In the genomic region with DNA sequence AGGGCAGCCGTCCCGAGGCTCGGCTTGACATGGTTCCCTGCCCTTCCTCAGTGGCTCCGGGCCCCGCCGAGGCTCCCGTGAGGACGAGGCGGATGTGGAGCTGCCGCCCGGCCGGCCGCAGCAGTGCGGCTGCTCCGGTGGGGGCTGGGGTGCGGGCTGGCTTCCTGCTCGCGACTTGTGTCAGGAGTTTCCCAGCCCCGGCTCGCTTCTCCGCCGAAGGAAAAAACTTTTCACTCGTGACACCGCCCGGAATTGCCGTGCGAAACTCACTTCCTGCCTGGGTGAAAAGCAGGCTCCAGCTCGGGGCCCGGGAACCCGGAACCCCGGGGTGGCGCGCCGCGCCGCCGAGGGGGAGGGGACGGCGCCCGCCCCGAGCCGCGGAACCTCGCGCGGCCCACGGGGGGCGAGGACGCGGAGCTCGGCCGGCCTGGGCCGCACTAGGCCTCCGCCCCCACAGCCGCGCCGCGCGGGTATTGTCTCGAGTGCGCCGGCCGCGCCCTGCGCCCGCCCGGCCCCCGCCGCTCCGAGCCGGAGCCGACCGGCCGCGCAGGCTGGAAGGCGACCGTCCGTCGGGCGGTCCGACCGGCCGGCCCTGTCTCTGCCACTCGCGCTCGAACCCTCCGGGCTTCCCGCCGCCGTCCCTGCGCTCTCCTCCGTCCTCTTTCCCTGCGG, we compare ENCODE assay signal across 8 mouse cellular contexts. TPM values are rescaled to one million over a fixed set of nuclear protein-coding genes. Genes with fewer than 3 reads are reported as not detected.
DNase-seq lines count a peak whose midpoint lies in the region; ATAC-seq and TF ChIP-seq lines count a peak whose summit lies in the region.

Gene Erbin, minus strand, starts transcription at position 254 of the 672 bp plus-strand sequence.

- ATAC-seq in erythroblast, adult 5-6 weeks (replicated peaks; ENCODE audit: low FRiP score, poor library complexity, severe bottlenecking) = peak; percentile 60
- ATAC-seq in kidney, embryonic 15.5 days (replicated peaks; ENCODE audit: low FRiP score) = peak; percentile 74
- peak; percentile 45 for ATAC-seq in monocyte, adult 5-6 weeks (replicated peaks; ENCODE audit: insufficient number of reproducible peaks, low FRiP score, low TSS enrichment, poor library complexity, severe bottlenecking)

- H3K79me2 ChIP-seq in liver, adult 2 months (ENCODE audit: control insufficient read depth, insufficient read depth, low read length) = peaks cover 6% of the 10 kb centered on the region; the same call in 1 of the 2 replicates

- peaks cover 35% of the 10 kb centered on the region for H3K4me1 ChIP-seq in bone marrow macrophage, adult 2 months (ENCODE audit: control insufficient read depth, insufficient read depth, low read length)
- H3K4me1 ChIP-seq in heart, embryonic 10.5 days = peaks cover 4% of the 10 kb centered on the region; the same call in 1 of the 2 replicates
- peaks cover 35% of the 10 kb centered on the region for H3K4me1 ChIP-seq in kidney, embryonic 15.5 days
- peaks cover 11% of the 10 kb centered on the region; the same call in 1 of the 2 replicates for H3K4me1 ChIP-seq in liver, adult 2 months (ENCODE audit: control insufficient read depth, insufficient read depth, low read length)

- H3K27ac ChIP-seq in bone marrow macrophage, adult 2 months (ENCODE audit: insufficient read depth, low read depth, low read length) = peak within 1 kb of the TSS; percentile 99
- peak within 1 kb of the TSS; percentile 100 for H3K27ac ChIP-seq in heart, embryonic 10.5 days
- H3K27ac ChIP-seq in kidney, embryonic 15.5 days = peak within 1 kb of the TSS; percentile 100
- peak within 1 kb of the TSS; percentile 88 for H3K27ac ChIP-seq in liver, adult 2 months (replicated peaks; ENCODE audit: insufficient read depth, low read depth, low read length)

- H3K4me2 ChIP-seq in kidney, embryonic 15.5 days = peak within 1 kb of the TSS; percentile 89

- H3K4me3 ChIP-seq in bone marrow macrophage, adult 2 months (ENCODE audit: insufficient read depth, low read length) = peak within 1 kb of the TSS; percentile 88
- peak within 1 kb of the TSS; percentile 90 for H3K4me3 ChIP-seq in heart, embryonic 10.5 days
- H3K4me3 ChIP-seq in kidney, embryonic 15.5 days (replicated peaks) = peak within 1 kb of the TSS; percentile 63
- peak within 1 kb of the TSS; percentile 71 for H3K4me3 ChIP-seq in liver, adult 2 months (ENCODE audit: insufficient read depth, low read depth, low read length)

- no peaks in the 10 kb centered on the region for H3K9me3 ChIP-seq in heart, embryonic 10.5 days
- no peaks in the 10 kb centered on the region for H3K9me3 ChIP-seq in kidney, embryonic 15.5 days (replicated peaks)

- no peaks in the 10 kb centered on the region for H3K36me3 ChIP-seq in heart, embryonic 10.5 days
- H3K36me3 ChIP-seq in kidney, embryonic 15.5 days = no peaks in the 10 kb centered on the region
- H3K36me3 ChIP-seq in liver, adult 2 months (ENCODE audit: control insufficient read depth, insufficient read depth, low read length) = no peaks in the 10 kb centered on the region
- H3K36me3 ChIP-seq in splenic B cell, adult 2 months (ENCODE audit: control insufficient read depth, insufficient read depth, low read length, poor library complexity, severe bottlenecking) = no peaks in the 10 kb centered on the region

- TF ChIP-seq CTCF in bone marrow macrophage, adult 2 months (IDR thresholded peaks at IDR 0.05; ENCODE audit: low read depth, low read length) = no peak
- TF ChIP-seq CTCF in liver, adult 2 months (IDR thresholded peaks at IDR 0.05; ENCODE audit: low read depth, low read length) = no peak

- peak within 1 kb of the TSS; percentile 94 for H3K9ac ChIP-seq in kidney, embryonic 15.5 days
- H3K9ac ChIP-seq in liver, adult 2 months (ENCODE audit: low read depth, low read length) = peak within 1 kb of the TSS; percentile 98

- peak; percentile 72 for DNase-seq in 416B (ENCODE audit: low read depth)
- DNase-seq in heart, embryonic 10.5 days (ENCODE audit: low spot score) = peak; percentile 89
- peak; percentile 63 for DNase-seq in liver, adult 2 months (ENCODE audit: extremely low read depth, low read depth, low spot score)
- DNase-seq in splenic B cell, adult 2 months (ENCODE audit: low read depth, low spot score) = peak; percentile 78

- TF ChIP-seq POLR2A in bone marrow macrophage, adult 2 months (IDR thresholded peaks at IDR 0.05; ENCODE audit: borderline replicate concordance, low read depth, low read length) = no peak
- TF ChIP-seq POLR2A in liver, adult 2 months (IDR thresholded peaks at IDR 0.05; ENCODE audit: extremely low read depth, insufficient read depth, low read length) = 0 out of 2 replicates have a peak, but pooled peaks have one; percentile 47

- WGBS in heart, embryonic 10.5 days = 1% methylated on average over 93 of the region's 93 CpGs
- under 1% methylated on average over 66 of the region's 93 CpGs for WGBS in kidney, embryonic 15.5 days
- WGBS in liver, adult 2 months = under 1% methylated on average over 91 of the region's 93 CpGs

- no peaks in the 10 kb centered on the region for H3K27me3 ChIP-seq in heart, embryonic 10.5 days (ENCODE audit: insufficient read depth, poor library complexity, severe bottlenecking)
- no peaks in the 10 kb centered on the region for H3K27me3 ChIP-seq in kidney, embryonic 15.5 days
- no peaks in the 10 kb centered on the region for H3K27me3 ChIP-seq in liver, adult 2 months (ENCODE audit: control insufficient read depth, insufficient read depth, low read length)
- no peaks in the 10 kb centered on the region for H3K27me3 ChIP-seq in splenic B cell, adult 2 months (ENCODE audit: control insufficient read depth, insufficient read depth, low read length, poor library complexity, severe bottlenecking)

RNA-seq across cellular contexts. Expression of gene Erbin, which starts in this region (rescaled TPM):
- polyA plus RNA-seq in bone marrow macrophage, adult 2 months (2012; ENCODE audit: insufficient read depth, insufficient read length, missing spikeins) = 77.5 and 87.0 TPM in 2 replicates
- total RNA-seq in erythroblast, adult 5-6 weeks (2015; ENCODE audit: low replicate concordance) = 55.4 and 57.3 TPM in 2 replicates
- total RNA-seq in erythroblast, adult 5-6 weeks (2017; ENCODE audit: low replicate concordance) = 58.1 and 63.9 TPM in 2 replicates
- polyA plus RNA-seq in heart, embryonic 10.5 days (2016; fragmentation: Nextera tagmentation; extraction: Ambion mirVana) = 9.7 and 11.2 TPM in 2 replicates
- 17.9 and 19.4 TPM in 2 replicates for polyA plus RNA-seq in kidney, embryonic 15.5 days (2015; fragmentation: Nextera tagmentation; extraction: Ambion mirVana)
- total RNA-seq in liver, adult 2 months (2014; rRNA removed) = 47.7 and 57.2 TPM in 2 replicates
- 4.8 TPM in 2 replicates for polyA plus RNA-seq in liver, adult 2 months (2012; rRNA removed)
- 155 to 190 TPM (median 167 TPM) in 3 replicates for total RNA-seq in monocyte, adult 5-6 weeks (2017)

Comparison
In these comparisons a context has a peak if more than half of its experiments do, and no peak if none do; other contexts are left out.
1. Peak in every context shown above with its lines: DNase-seq, ATAC-seq, H3K4me3 ChIP-seq and H3K27ac ChIP-seq.